Comparison of ENCODE assay signal across 8 mouse cellular contexts in the genomic region with DNA sequence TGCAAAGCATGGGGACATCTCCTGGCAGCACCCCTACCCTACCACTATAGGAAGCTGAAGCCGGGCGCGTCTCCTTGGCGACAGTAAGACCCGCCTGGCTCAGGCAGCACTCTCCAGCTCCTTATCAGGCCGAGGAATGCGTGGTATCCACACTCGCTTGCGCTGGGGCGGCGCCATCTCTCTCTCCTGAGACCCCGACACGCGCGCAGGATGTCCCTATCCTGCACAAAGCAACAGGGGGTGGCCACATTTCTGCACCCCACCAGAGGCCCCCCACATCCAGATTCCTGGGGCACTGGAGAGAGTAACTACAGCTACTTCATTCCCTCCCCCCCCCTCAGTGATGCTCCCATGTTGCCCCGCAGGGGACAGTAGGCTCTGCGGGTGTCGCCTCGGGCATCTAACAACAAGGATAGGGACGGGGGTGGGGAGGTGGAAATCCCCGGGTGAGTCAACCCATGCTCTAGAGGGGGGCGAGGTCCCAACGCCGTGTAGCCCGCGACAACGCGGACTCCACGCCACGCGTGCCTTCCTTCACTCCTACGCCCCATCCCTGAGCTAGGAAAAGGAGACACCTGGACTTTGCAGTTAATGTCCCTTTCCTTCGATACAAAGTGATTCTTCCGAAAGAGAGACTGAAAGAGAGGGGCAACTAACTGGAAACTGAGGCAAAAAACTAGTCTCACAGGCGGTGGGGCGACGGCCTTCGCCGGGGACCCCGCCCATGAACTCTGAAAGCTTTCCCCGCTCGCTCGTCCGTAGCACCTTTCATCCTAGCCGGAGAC. TPM values are rescaled to one million over a fixed set of nuclear protein-coding genes. Genes with fewer than 3 reads are reported as not detected.
DNase-seq lines count a peak whose midpoint lies in the region; ATAC-seq and TF ChIP-seq lines count a peak whose summit lies in the region.

No protein-coding gene starts in this region.

- H3K9ac ChIP-seq in intestine, postnatal 0 days (ENCODE audit: low read depth, low read length) = peak overlapping the region; percentile 71

- DNase-seq in thymus, adult 2 months = peak; percentile 26
- no peak for DNase-seq in thymus, adult 18-20 months
- DNase-seq in brain, adult 2 months (ENCODE audit: low read depth, low spot score) = peak; percentile 45
- peak; percentile 71 to 73 for DNase-seq in heart, adult 18-20 months
- peak; percentile 73 for DNase-seq in lung, postnatal 14 days
- peak; percentile 22 for DNase-seq in right cerebral cortex, postnatal 25 days
- DNase-seq in adipocyte (ENCODE audit: low spot score) = no peak

- H3K4me2 ChIP-seq in intestine, postnatal 0 days (replicated peaks; ENCODE audit: low read depth) = peak overlapping the region; percentile 97

- no peak overlapping the region for H3K27ac ChIP-seq in thymus, adult 2 months (ENCODE audit: control insufficient read depth, insufficient read depth, low read length)
- H3K27ac ChIP-seq in intestine, postnatal 0 days (ENCODE audit: low read depth, low read length) = peak overlapping the region; percentile 84; the same call in 1 of the 2 replicates

- peaks cover 11% of the 10 kb centered on the region for H3K4me1 ChIP-seq in thymus, adult 2 months (replicated peaks; ENCODE audit: control insufficient read depth, insufficient read depth, low read length)
- H3K4me1 ChIP-seq in intestine, postnatal 0 days (replicated peaks; ENCODE audit: control insufficient read depth, insufficient read depth, low read length) = peaks cover 9% of the 10 kb centered on the region

- no peaks in the 10 kb centered on the region for H3K36me3 ChIP-seq in thymus, adult 2 months (ENCODE audit: control insufficient read depth, insufficient read depth, low read length)
- H3K36me3 ChIP-seq in intestine, postnatal 0 days (ENCODE audit: control insufficient read depth, insufficient read depth) = no peaks in the 10 kb centered on the region

- no peaks in the 10 kb centered on the region for H3K9me3 ChIP-seq in intestine, postnatal 0 days (ENCODE audit: control insufficient read depth)

- TF ChIP-seq POLR2A in thymus, adult 2 months (IDR thresholded peaks at IDR 0.05; ENCODE audit: control insufficient read depth, extremely low read depth, insufficient read depth, low read length, poor library complexity) = no peak

- 7% methylated on average over 45 of the region's 45 CpGs for WGBS in thymus, adult 2 months
- WGBS in intestine, postnatal 0 days = 1% methylated on average over 44 of the region's 45 CpGs

- H3K27me3 ChIP-seq in thymus, adult 2 months (ENCODE audit: control insufficient read depth, insufficient read depth, low read length) = no peaks in the 10 kb centered on the region
- no peaks in the 10 kb centered on the region for H3K27me3 ChIP-seq in intestine, postnatal 0 days (replicated peaks; ENCODE audit: control insufficient read depth, insufficient read depth, low read length)

- 0 out of 2 replicates have a peak, but pooled peaks have one; percentile 11 for TF ChIP-seq CTCF in thymus, adult 2 months (IDR thresholded peaks at IDR 0.05; ENCODE audit: borderline replicate concordance, control insufficient read depth, extremely low read depth, insufficient read depth, low read length, poor library complexity)
- 0 out of 2 replicates have a peak, but pooled peaks have one; percentile 7 for TF ChIP-seq CTCF in intestine, postnatal 0 days (IDR thresholded peaks at IDR 0.05; ENCODE audit: low read depth)

- peak overlapping the region; percentile 58 for H3K4me3 ChIP-seq in thymus, adult 2 months (ENCODE audit: control insufficient read depth, insufficient read depth, low read length)
- H3K4me3 ChIP-seq in intestine, postnatal 0 days (ENCODE audit: low read depth, low read length) = peak overlapping the region; percentile 86

- no peak for ATAC-seq in intestine, postnatal 0 days

RNA-seq across cellular contexts. Expression of a gene that starts 1.0 kb away (rescaled TPM):
- 11.0 and 11.2 TPM in 2 replicates for polyA plus RNA-seq in thymus, adult 2 months (2012; rRNA removed)
- total RNA-seq in heart, adult 18-20 months (2021) = 1 to 10 TPM; 1.4 to 2.0 TPM
- 9.5 and 11.4 TPM in 2 replicates for polyA plus RNA-seq in intestine, postnatal 0 days (2015; fragmentation: Nextera tagmentation; extraction: Ambion mirVana)

RNA-seq across cellular contexts. Expression of a gene that starts 15.9 kb away (rescaled TPM):
- polyA plus RNA-seq in thymus, adult 2 months (2012; rRNA removed) = 142 and 194 TPM in 2 replicates
- total RNA-seq in heart, adult 18-20 months (2021) = 10 to 100 TPM; 10.3 to 12.6 TPM
- 18.5 and 19.2 TPM in 2 replicates for polyA plus RNA-seq in intestine, postnatal 0 days (2015; fragmentation: Nextera tagmentation; extraction: Ambion mirVana)

RNA-seq across cellular contexts. Expression of a gene that starts 26.9 kb away (rescaled TPM):
- 125 and 140 TPM in 2 replicates for polyA plus RNA-seq in thymus, adult 2 months (2012; rRNA removed)
- 100 to 1,000 TPM; 130 to 138 TPM for total RNA-seq in heart, adult 18-20 months (2021)
- 107 and 113 TPM in 2 replicates for polyA plus RNA-seq in intestine, postnatal 0 days (2015; fragmentation: Nextera tagmentation; extraction: Ambion mirVana)

RNA-seq across cellular contexts. Expression of a gene that starts 40.2 kb away (rescaled TPM):
- polyA plus RNA-seq in thymus, adult 2 months (2012; rRNA removed) = 78.1 and 90.8 TPM in 2 replicates
- total RNA-seq in heart, adult 18-20 months (2021) = 1 to 10 TPM; 8.7 to 9.1 TPM
- polyA plus RNA-seq in intestine, postnatal 0 days (2015; fragmentation: Nextera tagmentation; extraction: Ambion mirVana) = 10.2 and 11.8 TPM in 2 replicates

RNA-seq across cellular contexts. Expression of a gene that starts 53.5 kb away (rescaled TPM):
- polyA plus RNA-seq in thymus, adult 2 months (2012; rRNA removed) = 0.26 and 0.71 TPM in 2 replicates
- total RNA-seq in heart, adult 18-20 months (2021) = 1 to 10 TPM; 1.2 to 1.3 TPM
- 0.12 and 0.20 TPM in 2 replicates for polyA plus RNA-seq in intestine, postnatal 0 days (2015; fragmentation: Nextera tagmentation; extraction: Ambion mirVana)

Comparison
In these comparisons a context has a peak if more than half of its experiments do, and no peak if none do; other contexts are left out.
1. DNase-seq: peak in thymus, adult 2 months (single experiment), brain, adult 2 months (single experiment), heart, adult 18-20 months (2 of 2), lung, postnatal 14 days (single experiment) and right cerebral cortex, postnatal 25 days (single experiment); none in thymus, adult 18-20 months (0 of 2) and adipocyte (single experiment).